Mouse (Mus musculus): ENCODE data around the gene Khdc4.
"Not testable (repeated sequence)": the region's sequence is repeated elsewhere in the genome, so short reads cannot be mapped to it uniquely, and the experiment has no call there.

Gene Khdc4

DNA sequence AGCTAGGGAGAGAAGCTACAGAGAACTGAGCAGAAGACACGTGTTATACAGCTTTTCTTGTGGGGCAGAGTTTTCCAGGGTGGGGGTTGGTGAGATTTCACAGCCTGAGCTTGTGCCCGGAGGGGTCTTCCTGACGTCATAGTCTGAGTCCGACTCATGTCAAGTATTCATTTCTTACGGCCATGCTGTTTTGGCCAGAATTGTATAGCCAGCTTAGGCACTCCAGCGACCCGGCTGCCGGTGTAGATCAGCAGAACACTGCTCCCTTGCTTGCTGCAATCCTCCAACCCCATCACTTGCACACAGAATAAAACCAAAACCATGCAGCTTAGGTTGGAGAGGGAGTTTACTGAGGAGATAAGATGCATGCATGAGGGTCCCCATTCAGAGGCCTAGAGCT lies 30.0 kb upstream of the Khdc4 start:
- DNase-seq (ENCODE audit: low spot score in 2 of 2), result no peak

DNA sequence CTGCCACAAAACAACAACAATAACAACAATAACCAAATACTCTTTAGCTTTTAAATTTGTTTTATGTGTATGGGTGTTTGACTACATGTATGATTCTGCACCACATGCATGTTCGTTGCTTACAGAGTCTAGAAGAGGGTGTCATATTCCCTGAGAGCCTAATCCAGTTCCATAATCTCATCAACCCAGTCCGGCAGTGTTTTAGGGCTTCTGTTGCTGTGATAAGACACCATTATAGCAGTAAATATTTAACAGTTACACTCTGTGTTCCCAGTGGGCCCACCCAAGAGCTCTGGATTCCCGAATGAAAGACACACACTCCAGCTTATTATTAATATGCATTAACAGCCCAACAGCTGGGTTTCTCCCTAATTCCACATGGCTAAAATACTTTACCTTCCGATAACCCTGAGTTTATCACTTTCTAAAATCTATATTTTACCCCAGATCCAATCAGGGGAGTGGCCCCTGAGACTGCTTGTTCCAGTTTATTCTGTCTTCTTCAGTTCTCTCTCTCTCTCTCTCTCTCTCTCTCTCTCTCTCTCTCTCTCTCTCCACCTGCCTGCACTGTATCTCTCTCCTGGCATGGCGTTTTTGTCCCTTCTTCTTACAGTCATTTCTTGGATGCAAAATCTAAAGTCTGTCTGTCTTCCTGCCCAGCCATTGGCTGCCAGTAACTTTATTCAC lies 27.0 kb upstream of the Khdc4 start:
- no peak for DNase-seq (ENCODE audit: low spot score in 2 of 2)

DNA sequence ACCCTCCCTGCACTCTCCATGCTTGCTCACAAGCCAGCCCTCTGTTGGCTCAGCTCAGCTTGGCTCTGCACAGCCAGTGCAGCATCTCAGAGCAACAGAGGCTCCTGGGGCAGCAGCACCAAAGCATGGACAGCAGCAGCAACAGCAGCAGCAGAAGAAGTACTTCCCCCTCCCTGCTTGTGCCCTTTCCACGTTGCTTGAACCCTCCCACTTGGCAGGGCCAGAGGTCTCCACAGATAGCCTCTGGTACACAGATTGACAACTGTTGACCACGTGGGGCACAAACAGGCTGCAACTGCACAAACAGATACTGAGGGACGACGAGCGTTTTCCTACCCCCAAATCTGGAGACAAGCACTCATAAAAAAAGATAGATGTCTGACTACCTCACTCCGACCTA lies 25.8 kb upstream of the Khdc4 start:
- no peak for DNase-seq (ENCODE audit: low spot score in 2 of 2)

DNA sequence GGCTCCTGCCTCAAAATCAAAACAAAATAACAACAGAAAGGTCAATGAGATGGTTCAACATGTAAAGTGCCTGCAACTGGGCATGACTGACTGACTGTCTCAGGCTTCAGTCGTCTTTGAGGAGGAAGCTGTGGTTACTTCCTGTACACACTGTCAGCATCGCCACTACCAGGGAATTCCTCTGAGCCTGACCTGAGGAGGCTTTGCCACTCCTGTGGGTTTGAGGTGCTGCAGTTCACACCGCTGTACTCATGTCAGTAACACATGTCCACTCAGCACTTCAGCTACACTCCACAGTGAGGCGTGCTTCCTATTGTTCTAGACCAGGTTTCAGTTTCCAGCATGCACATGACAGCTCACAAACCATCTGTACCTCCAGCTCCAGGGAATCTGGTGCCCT lies 21.5 kb upstream of the Khdc4 start:
- DNase-seq (ENCODE audit: low spot score in 2 of 2), result peak in 1 of 2 experiments; percentile 44

DNA sequence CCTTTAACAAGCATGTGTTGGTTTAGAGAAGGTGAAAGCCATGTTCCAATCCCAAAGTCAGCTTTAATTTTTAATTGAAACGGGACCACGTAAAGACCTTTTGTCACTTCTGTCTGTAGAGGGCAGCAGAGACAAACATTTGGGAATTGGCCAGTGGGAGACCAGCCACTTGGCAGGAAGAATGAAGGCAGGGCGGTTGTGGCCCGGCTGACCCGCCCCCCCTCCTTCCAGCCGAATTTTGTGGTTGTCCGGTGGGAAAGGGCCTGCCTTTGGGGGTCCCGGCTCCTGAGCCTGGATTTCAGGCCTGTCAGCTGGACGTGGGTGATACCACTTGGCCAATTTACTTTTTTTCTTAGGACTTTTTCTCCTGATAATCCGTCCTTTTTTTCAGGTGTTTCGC lies 8.2 kb upstream of the Khdc4 start:
- DNase-seq (ENCODE audit: low spot score in 2 of 2), result peak; percentile 17 to 64

DNA sequence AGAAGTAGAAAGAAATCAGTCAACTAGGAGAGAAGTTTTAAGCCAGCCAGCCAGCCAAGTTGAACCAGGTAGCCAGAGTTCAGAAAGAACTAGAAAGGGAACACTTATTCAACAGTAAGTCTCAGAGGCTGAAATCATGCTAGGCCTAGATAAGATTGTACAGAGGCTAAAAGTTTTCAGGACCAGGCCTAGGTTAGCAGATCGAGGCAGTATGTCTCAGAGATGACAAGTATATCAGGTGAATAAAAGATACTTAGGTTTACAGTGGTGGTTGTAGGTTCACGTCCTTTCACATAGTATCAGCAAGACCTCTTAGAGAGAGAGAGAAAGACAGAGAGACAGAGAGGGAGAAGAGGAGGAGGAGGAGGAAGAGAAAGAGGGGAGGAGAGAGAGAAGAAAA lies 1.8 kb upstream of the Khdc4 start:
- DNase-seq (ENCODE audit: low spot score in 2 of 2), result no peak

DNA sequence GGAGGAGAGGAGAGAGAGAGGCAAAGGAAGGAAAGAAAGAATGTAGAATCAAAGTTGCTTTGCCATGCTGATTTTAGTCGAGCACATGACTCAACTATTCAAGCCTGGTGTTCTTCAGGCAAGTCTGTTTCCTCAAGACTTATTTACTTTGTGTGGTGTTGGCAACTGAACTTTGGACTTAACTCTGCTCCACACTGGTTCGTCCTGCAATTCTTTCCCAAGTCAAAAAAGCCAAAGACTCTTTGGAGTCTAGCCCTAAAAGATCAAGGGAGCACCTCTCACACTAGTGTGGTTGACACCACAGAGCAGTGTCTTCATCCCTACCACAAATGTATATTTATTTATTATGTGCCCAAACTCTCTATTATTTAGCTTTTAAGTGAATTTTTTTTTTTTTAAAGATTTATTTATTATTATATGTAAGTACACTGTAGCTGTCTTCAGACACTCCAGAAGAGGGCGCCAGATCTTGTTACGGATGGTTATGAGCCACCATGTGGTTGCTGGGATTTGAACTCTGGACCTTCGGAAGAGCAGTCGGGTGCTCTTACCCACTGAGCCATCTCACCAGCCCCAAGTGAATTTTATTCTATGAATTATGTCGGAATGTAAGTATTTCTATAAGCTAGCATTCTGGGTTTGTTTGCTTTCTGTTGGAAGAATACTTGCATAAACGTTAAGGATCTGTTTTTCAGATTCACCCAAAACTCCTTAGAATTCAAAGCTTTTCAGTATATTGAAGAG lies 1.2 kb upstream of the Khdc4 start:
- no peak for DNase-seq (ENCODE audit: low spot score in 2 of 2)

DNA sequence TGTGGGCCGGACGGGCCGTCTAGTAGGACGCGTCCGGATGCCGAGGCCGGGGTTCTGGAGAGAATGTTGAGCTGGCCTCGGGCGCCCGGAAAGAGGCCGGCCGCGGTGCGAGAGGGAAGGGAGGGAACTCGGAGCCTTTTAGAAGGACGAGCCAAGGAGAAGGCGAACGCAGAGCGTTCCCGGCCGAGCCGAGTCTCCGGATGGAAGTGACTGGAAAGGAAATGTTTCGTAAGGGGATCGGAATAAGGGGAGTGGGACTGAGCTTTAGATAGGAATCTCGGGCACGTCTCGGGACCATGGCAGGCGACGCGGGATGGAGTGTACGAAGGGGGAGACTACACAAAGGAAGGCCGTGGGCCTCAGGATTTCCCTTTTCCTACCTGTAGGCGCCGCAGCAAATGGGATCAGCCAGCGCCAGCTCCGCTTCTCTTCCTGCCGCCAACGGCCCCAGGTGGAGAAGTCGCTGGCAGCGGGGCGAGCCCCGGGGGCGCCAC lies 402 bp downstream of the Khdc4 start:
- peak in 1 of 2 experiments; percentile 50 for DNase-seq (ENCODE audit: low spot score in 2 of 2)

DNA sequence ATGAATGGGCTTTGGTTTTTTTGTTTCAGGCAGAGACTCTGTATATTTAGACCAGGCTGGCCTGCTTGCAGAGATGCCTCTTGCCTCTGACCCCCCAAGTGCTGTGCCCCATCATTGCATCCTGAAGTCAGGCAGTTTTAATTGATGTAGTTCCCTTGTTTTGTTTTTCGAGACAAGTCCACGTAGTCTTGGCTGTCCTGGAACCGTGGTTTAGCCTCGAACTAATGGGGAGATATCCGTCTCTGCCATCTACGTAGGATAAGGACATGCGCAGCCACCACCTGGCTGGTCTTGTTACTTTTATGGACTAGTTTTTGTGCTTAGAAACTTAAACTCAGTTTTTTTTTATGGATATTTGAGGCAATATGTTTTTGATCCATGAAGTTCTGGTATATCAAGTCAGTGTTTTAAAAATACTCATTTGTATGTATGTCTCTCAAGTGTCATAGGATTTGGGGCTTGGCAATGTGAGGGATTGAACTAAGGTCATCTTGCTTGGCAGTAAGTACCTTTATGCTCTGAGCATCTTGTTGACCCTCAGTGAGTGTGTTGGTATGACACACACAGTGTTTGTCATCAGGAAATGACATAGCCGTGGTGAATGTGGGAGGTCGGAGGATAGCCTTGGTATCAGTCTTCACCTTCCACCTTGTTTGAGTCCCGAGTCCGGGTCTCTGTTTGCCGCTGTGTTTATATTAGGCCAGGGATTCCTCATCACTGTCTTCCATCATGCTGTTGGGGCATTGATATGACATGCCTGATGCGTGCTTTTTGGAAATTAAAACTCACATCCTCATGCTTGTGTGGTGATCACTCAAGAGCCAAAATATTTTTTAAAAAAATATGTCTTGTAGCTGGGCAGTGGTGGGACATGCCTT lies 1.4 kb downstream of the Khdc4 start:
- peak; percentile 17 to 22 for DNase-seq (ENCODE audit: low spot score in 2 of 2)

DNA sequence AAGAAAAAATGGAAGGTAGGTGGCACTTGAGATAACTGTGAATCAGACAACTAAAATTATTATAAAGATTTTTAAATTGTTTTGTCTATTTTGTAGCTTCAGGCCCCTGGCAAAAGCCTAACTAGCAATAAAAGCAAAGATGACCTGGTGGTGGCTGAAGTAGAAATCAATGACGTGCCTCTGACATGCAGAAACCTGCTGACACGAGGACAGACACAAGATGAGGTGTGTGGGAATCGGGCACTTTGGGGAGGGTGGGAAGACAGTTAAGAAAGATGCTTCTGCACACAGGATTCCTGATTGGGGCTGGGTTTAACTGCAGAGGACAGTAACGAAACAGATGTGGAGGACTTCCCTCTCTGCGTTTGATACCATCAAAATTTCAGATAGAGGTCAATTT lies 3.5 kb downstream of the Khdc4 start:
- DNase-seq (ENCODE audit: low spot score in 2 of 2), result no peak

DNA sequence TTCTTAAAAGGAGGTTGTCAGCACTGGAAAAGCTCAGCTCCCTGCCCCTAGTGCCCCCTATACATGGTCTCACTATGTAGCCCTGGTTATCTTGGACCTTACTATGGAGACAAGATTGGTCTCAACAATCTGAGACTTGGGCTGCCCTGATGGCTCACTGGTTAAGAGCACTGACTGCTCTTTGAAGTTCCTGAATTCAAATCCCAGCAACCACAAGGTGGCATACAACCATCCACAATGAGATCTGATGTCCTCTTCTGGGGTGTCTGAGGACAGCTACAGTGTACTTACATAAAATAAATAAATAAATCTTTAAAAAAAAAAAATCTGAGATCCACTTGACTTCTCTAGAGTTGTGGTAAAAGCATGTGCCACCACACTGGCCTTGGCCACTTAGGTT lies 9.9 kb downstream of the Khdc4 start:
- DNase-seq (ENCODE audit: low spot score in 2 of 2), result no peak

DNA sequence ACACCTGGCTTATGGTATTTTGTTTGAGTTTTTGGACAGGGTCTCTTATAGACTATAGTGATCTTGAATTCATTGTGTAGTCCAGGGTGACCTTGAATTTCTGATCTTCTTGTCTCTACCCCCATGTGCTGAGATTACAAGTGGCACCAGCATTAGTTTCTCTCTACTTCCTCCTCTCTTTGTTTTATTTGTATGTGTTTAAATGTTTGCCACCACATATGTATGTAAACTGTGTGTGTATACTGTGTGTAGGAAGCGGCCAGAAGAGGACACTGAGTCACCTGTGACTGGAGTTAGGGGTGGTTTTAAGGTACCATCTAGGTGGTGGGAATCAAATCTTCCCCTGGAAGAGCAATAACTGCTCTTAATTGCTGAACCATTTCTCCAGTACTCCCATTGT lies 12.4 kb downstream of the Khdc4 start:
- DNase-seq (ENCODE audit: low spot score in 2 of 2), result no peak

DNA sequence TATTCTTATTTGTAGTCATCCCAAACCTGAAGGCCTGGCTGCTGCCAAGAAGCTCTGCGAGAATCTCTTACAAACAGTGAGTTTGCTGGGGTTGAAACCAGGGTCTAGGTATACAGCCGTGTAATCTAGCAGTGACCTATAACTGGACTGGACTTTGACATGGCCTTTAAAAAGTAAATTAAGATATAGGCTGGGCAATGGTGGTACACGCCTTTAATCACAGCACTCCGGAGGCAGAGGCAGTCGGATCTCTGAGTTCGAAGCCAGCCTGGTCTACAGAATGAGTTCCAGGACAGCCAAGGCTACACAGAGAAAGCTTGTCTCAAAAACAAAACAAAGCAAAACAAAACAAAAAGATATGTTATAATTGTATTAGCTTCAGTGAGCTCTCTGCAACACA lies 13.2 kb downstream of the Khdc4 start:
- no peak for DNase-seq (ENCODE audit: low spot score in 2 of 2)

DNA sequence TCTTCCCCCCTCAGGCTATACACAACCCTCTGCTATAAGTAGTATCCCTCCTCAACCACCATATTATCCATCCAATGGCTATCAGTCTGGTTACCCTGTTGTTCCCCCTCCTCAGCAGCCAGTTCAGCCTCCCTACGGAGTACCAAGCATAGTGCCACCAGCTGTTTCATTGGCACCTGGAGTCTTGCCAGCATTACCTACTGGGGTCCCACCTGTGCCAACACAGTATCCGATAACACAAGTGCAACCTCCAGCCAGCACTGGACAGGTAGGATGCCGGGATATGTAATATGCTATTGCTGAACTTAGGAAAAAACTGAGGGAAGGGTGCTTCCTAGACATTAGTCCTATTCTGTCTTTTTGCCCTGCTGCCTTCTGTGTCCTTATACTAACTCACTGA lies 14.6 kb downstream of the Khdc4 start:
- no peak for DNase-seq (ENCODE audit: low spot score in 2 of 2)

DNA sequence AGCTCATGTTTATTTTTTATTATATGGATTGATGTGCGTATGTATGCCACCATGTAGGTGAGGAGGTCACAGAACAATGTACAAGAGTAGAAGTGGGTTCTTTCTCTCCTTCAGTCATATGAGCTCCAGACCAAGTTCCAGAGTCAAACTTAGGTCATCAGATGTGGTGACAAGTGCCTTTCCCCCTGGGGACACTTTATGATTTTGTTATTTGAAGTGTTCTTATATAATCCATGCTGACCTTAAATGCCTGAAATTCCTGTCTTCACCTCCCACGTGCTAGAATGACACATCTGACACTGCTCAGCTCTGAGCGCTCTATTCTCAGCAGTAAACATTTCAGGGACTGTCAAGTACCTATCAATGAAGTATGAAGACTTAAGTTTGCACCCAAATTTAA lies 15.6 kb downstream of the Khdc4 start:
- DNase-seq (ENCODE audit: low spot score in 2 of 2), result no peak

DNA sequence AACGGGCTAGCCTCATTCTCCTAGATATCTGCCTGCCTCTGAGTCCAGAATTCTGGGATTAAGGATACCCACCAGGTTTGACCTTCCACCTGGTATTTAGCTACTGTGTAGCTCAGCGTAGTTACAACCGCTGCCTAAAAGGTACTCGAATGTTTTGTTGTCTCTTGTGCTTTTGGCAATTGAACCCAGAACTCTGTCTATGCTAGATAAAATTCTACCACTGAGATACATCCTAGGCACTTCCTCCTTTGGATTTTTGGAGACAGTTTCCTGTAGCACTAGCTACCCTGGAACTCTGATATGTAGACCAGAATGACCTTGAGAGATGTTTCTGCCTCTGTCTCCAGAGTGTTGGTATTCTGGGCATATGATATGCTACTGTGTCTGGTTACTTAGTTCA lies 28.1 kb downstream of the Khdc4 start:
- no peak for DNase-seq (ENCODE audit: low spot score in 2 of 2)

DNA sequence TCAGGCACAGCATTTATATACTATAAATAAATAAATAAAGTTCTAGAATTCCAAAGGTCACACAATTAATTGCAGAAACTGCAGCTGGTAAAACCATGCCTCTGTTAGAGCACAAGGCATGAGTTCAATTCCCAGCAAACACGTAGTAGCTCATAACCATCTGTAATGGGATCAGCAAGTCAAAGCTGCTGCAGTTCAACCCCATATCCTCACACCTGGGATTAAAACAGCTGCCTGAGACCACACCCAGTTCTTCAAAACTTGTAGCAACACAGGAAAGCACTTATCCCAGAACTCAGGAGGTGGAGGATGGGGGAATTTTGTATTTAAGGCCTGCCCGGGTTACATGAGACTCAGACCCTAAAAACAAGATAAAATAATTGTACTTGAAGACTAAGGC lies 29.1 kb downstream of the Khdc4 start:
- no peak for DNase-seq (ENCODE audit: low spot score in 2 of 2)

DNA sequence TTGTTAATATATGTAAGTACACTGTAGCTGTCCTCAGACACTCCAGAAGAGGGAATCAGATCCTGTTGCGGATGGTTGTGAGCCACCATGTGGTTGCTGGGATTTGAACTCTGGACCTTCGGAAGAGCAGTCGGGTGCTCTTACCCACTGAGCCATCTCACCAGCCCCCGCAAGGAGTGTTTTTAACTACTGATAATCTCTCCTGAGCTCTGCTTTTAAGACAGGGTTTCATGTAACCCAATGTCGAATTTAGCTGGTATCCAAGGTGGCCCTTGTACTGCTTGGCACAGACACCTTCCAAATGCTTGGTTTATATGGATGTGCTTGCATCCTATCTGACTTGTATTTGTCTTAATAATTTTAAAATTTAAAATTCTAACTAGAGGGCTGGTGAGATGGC lies 30.1 kb downstream of the Khdc4 start:
- not testable (repeated sequence) for DNase-seq (ENCODE audit: low spot score in 2 of 2)

DNA sequence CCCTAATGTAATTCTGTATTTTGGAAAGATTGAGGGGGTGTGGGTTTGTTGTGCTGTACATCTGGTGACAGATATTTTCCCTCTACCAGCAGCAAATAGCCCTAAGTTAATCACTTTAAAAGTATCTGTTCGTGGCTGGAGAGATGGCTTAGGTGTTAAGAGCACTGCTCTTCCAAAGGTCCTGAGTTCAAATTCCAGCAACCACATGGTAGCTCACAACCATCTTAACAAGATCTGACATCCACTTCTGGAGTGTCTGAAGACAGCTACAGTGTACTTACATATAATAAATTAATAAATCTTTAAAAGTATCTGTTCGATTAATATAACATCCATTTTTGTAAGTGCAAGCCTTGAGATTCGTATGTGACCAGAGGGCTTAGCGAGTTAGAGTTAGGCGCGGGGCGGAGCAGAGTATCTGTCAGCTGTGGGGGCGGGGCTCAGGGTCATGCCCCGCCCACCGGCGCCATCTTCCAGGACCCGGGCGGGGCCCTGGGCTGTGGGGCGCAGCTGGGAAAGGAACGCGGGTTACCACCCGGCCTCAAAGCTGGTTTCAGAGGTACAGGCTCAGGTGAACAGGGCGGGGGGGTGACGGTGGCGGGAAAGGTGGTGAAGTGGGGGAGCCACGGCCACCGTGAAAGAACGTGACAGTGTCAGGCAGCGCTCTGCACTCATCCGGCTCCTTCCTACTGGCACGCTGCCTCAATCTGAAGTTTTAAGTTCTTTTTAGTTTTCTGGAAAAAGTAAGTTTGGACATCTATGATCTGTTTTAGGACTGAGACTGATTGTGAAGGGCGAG lies 31.0 kb downstream of the Khdc4 start, which contains the start of gene Rit1:
Gene Rit1 (plus strand): TSS at position 440 of the 799 bp plus-strand sequence.
- peak; percentile 82 to 94 for DNase-seq (ENCODE audit: low spot score in 2 of 2)

DNA sequence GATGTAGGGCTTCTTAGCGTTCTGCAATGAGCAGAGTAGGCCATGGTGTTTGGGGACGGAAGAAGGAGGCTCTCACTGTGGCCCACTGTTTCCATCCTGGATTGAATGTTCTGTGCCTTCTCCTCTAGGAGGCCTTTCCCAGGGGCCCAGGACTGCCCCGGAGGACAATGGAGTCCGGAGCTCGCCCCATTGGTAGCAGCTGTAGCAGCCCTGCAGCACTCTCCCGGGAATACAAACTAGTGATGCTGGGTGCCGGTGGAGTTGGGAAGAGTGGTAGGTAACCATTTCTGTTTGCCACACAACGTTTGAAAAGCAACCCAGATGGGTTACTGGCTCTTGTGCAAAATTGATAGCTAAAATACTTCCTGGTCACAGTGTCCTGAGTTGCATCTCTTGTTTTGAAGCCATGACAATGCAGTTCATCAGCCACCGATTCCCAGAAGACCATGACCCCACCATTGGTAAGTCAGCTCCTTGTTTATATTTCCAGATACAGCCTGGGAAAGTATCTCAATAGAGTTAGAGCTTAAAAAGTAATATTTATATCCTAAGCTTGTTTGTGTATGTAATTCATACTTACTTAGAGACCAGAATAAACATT lies 31.7 kb downstream of the Khdc4 start:
- DNase-seq (ENCODE audit: low spot score in 2 of 2), result peak; percentile 46 to 55

DNA sequence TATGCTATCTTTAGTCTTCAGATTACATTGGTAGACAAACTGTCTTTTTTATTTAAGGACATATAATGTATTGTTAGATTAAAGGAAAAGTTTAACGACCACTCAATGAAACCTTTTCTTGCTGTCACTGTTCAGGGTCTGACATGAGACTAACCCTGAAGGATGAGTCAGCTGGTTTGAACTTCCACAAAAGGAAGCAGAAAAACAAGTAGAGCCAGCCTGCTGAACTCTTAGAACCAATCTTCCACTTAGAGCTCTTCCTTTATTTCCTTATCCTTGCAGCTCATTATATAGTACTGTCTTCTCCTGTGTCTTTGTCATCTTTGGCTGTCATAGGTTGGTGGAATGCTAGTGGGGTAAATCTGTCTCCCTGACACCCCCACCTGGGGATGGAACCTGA lies 32.2 kb downstream of the Khdc4 start:
- no peak for DNase-seq (ENCODE audit: low spot score in 2 of 2)
